Mouse (Mus musculus) CH12.LX (cell line): ENCODE measurements around the gene Olfr1425. TPM values are rescaled to one million over a fixed set of nuclear protein-coding genes. Genes with fewer than 3 reads are reported as not detected.

Experiments used
- DNase-seq: peaks from one replicate; pipeline ENCODE4 v3.0.0-alpha.2; 2013; ENCODE audit errors: extremely low read depth
- H3K27ac ChIP-seq: 2 replicates; pipeline ENCODE4 v1.5.1; 2012; ENCODE audit warnings: low read depth, mild to moderate bottlenecking, control low read depth, moderate library complexity; ENCODE audit not compliant: insufficient read depth
- H3K27me3 ChIP-seq: replicated peaks from 2 replicates; pipeline ENCODE3; 2012; ENCODE audit warnings: inconsistent platforms
- H3K36me3 ChIP-seq, 2 experiments: replicated peaks in 1 of 2; 2 replicates each; pipeline versions ENCODE3 to v1.6.1; 2012; ENCODE audit warnings: inconsistent platforms in 1 of 2, low read length in 1 of 2, mild to moderate bottlenecking in 1 of 2, mixed read lengths in 1 of 2, moderate library complexity in 1 of 2; ENCODE audit not compliant: control insufficient read depth in 1 of 2, insufficient read depth in 1 of 2
- H3K4me1 ChIP-seq, 2 experiments: 2 replicates each; pipeline ENCODE4 v1.6.1; 2012; ENCODE audit warnings: inconsistent platforms in 1 of 2, moderate library complexity in 1 of 2; ENCODE audit not compliant: insufficient read depth in 2 of 2, control insufficient read depth in 1 of 2
- H3K4me2 ChIP-seq: 2 replicates; pipeline ENCODE4 v1.6.1; 2012; ENCODE audit warnings: low read depth, mild to moderate bottlenecking, control low read depth; ENCODE audit not compliant: poor library complexity, insufficient read depth, severe bottlenecking
- H3K4me3 ChIP-seq, 3 experiments: fragments of 150-350 bp in 1 of 3; sonication (generic) in 1 of 3; replicated peaks in 1 of 3; 2 replicates each; pipeline versions ENCODE3 to v1.5.1; 2011 to 2012; ENCODE audit warnings: low read depth in 2 of 3, low read length in 2 of 3, mild to moderate bottlenecking in 2 of 3, moderate library complexity in 2 of 3, control low read depth in 1 of 3, improper control_type of control experiment in 1 of 3, inconsistent platforms in 1 of 3, mixed read lengths in 1 of 3; ENCODE audit not compliant: poor library complexity in 1 of 3
- H3K79me2 ChIP-seq: replicated peaks from 2 replicates; pipeline ENCODE4 v1.6.1; 2012; ENCODE audit warnings: mild to moderate bottlenecking, moderate library complexity; ENCODE audit not compliant: control insufficient read depth, poor library complexity, insufficient read depth, severe bottlenecking; ENCODE audit errors: extremely low read depth
- H3K9ac ChIP-seq: 2 replicates; pipeline ENCODE4 v1.6.1; 2012; ENCODE audit warnings: low read depth, mild to moderate bottlenecking, control low read depth, moderate library complexity; ENCODE audit not compliant: insufficient read depth
- H3K9me3 ChIP-seq: replicated peaks from 2 replicates; pipeline ENCODE3; 2012; ENCODE audit warnings: low read length, inconsistent platforms, mixed read lengths
- BHLHE40 ChIP-seq: IDR thresholded peaks from 2 replicates; pipeline ENCODE4 v1.6.1; 2011; ENCODE audit warnings: mild to moderate bottlenecking, low read depth, low read length, improper control_type of control experiment
- CHD2 ChIP-seq: IDR thresholded peaks from 2 replicates; pipeline ENCODE4 v1.6.1; 2011; ENCODE audit warnings: low read length, improper control_type of control experiment
- E2F4 ChIP-seq: IDR thresholded peaks from 2 replicates; pipeline ENCODE4 v1.6.1; 2011; ENCODE audit warnings: low read depth, low read length, improper control_type of control experiment; ENCODE audit not compliant: insufficient replicate concordance
- EP300 ChIP-seq: IDR thresholded peaks from 2 replicates; pipeline ENCODE4 v1.6.1; 2011; ENCODE audit warnings: low read length, improper control_type of control experiment
- ETS1 ChIP-seq: conservative IDR thresholded peaks from 2 replicates; pipeline ENCODE4 v1.6.1; 2012; ENCODE audit warnings: low read depth, mild to moderate bottlenecking, inconsistent platforms, low read length, improper control_type of control experiment, moderate library complexity
- HCFC1 ChIP-seq: IDR thresholded peaks from 2 replicates; pipeline ENCODE4 v1.6.1; 2012; ENCODE audit warnings: low read depth, mild to moderate bottlenecking, inconsistent platforms, low read length, improper control_type of control experiment
- IRF4 ChIP-seq: IDR thresholded peaks from 2 replicates; pipeline ENCODE4 v1.6.1; 2014; ENCODE audit warnings: low read depth, mild to moderate bottlenecking, inconsistent platforms, low read length, improper control_type of control experiment
- JUN ChIP-seq: IDR thresholded peaks from 2 replicates; pipeline ENCODE4 v1.6.1; 2011; ENCODE audit warnings: low read depth, mild to moderate bottlenecking, low read length, improper control_type of control experiment, moderate library complexity; ENCODE audit not compliant: insufficient read depth
- JUND ChIP-seq: conservative IDR thresholded peaks from 2 replicates; pipeline ENCODE4 v1.6.1; 2011; ENCODE audit warnings: low read depth, low read length, improper control_type of control experiment
- MAZ ChIP-seq: IDR thresholded peaks from 2 replicates; pipeline ENCODE4 v1.6.1; 2012; ENCODE audit warnings: low read depth, mild to moderate bottlenecking, inconsistent platforms, low read length, improper control_type of control experiment, moderate library complexity
- MEF2A ChIP-seq: IDR thresholded peaks from 2 replicates; pipeline ENCODE4 v1.6.1; 2014; ENCODE audit warnings: low read depth, mild to moderate bottlenecking, inconsistent platforms, low read length, improper control_type of control experiment, borderline replicate concordance
- MXI1 ChIP-seq: IDR thresholded peaks from 2 replicates; pipeline ENCODE4 v1.6.1; 2011; ENCODE audit warnings: mild to moderate bottlenecking, low read depth, low read length, improper control_type of control experiment
- MYC ChIP-seq: IDR thresholded peaks from 2 replicates; pipeline ENCODE4 v1.6.1; 2011; ENCODE audit warnings: low read depth, mild to moderate bottlenecking, improper control_type of control experiment, low read length
- NELFE ChIP-seq: IDR thresholded peaks from 2 replicates; pipeline ENCODE4 v1.6.1; 2011; ENCODE audit warnings: low read depth, low read length, improper control_type of control experiment
- NRF1 ChIP-seq: IDR thresholded peaks from 2 replicates; pipeline ENCODE4 v1.6.1; 2014; ENCODE audit warnings: low read depth, mild to moderate bottlenecking, inconsistent platforms, low read length, improper control_type of control experiment, moderate library complexity
- PAX5 ChIP-seq: IDR thresholded peaks from 2 replicates; pipeline ENCODE4 v1.6.1; 2012; ENCODE audit warnings: low read length, inconsistent platforms, mixed read lengths
- RAD21 ChIP-seq: IDR thresholded peaks from 2 replicates; pipeline ENCODE4 v1.6.1; 2011; ENCODE audit warnings: low read depth, mild to moderate bottlenecking, low read length, improper control_type of control experiment, moderate library complexity
- RCOR1 ChIP-seq: conservative IDR thresholded peaks from 2 replicates; pipeline ENCODE4 v1.6.1; 2012; ENCODE audit warnings: low read depth, mild to moderate bottlenecking, inconsistent platforms, low read length, improper control_type of control experiment
- SMC3 ChIP-seq: IDR thresholded peaks from 2 replicates; pipeline ENCODE4 v1.6.1; 2011; ENCODE audit warnings: low read depth, low read length, improper control_type of control experiment
- UBTF ChIP-seq: IDR thresholded peaks from 2 replicates; pipeline ENCODE4 v1.6.1; 2012; ENCODE audit warnings: low read depth, mild to moderate bottlenecking, inconsistent platforms, low read length, improper control_type of control experiment, moderate library complexity
- USF1 ChIP-seq: IDR thresholded peaks from 2 replicates; pipeline ENCODE4 v1.6.1; 2014; ENCODE audit warnings: low read depth, mild to moderate bottlenecking, inconsistent platforms, low read length, improper control_type of control experiment
- USF2 ChIP-seq: conservative IDR thresholded peaks from 2 replicates; pipeline ENCODE4 v1.6.1; 2011; ENCODE audit warnings: low read depth, low read length, improper control_type of control experiment
- ZNF384 ChIP-seq: IDR thresholded peaks from 2 replicates; pipeline ENCODE4 v1.6.1; 2012; ENCODE audit warnings: low read depth, low read length, improper control_type of control experiment, inconsistent platforms
- dilution Hi-C: fragments of 300-500 bp; cut with MboI; formaldehyde crosslinking; loops from 2 replicates; pipeline ENCODE4 v1.14.3; 2020; ENCODE audit warnings: low sequenced_read_pairs; ENCODE audit not compliant: extremely low pct_unique_long_range_greater_than_20kb, extremely low pct_ligation_motif_present
- in situ Hi-C: fragments of 300-500 bp; cut with MboI; formaldehyde crosslinking; loops from 3 replicates; pipeline ENCODE4 v1.14.3; 2019; ENCODE audit warnings: low sequenced_read_pairs, low pct_ligation_motif_present, low pct_unique_long_range_greater_than_20kb, mixed read lengths
- polyA plus RNA-seq: library from polyadenylated mRNA; unstranded; fragments of >175 nt; gene quantifications from 2 replicates; pipeline ENCODE4 v1.2.1, GENCODE M21; 2012; ENCODE audit warnings: low read depth; ENCODE audit not compliant: insufficient read length
- total RNA-seq, 2 experiments: library from RNA; depleted of rRNA; stranded (reverse); fragments of 300-350 nt in 1 of 2; fragments of >200 nt in 1 of 2; gene quantifications; 2 replicates each; pipeline ENCODE4 v1.2.3; 2012 to 2014

Olfr1425 gene
- total and polyA plus RNA-seq, 3 experiments = not detected

DNA sequence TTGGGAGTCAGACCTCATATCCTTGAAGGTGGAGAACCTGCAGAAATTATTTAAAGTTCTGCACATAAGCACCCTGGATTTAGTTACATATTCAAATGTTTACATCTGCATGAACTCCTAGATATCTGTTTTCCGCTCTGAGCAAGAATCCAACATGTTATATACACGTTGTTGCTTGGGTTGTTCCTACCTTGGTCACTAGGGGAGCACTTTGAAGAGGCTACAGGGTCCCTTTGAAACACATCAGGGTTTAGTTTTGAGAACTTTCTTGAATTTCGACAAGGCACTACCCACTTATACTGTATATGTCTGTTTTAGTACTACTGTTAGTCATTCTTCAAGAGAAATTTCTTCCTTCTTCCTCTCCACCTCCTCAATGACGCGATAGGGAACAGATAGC lies 34.4 kb downstream of the Olfr1425 start:
- H3K4me1 ChIP-seq = no peaks in the 10 kb centered on the region
- no peaks in the 10 kb centered on the region for H3K36me3 ChIP-seq
- no peak overlapping the region for H3K27ac ChIP-seq
- no peaks in the 10 kb centered on the region for H3K9me3 ChIP-seq
- no peak for TF ChIP-seq SMC3
- TF ChIP-seq ETS1 = no peak
- TF ChIP-seq BHLHE40 = no peak
- TF ChIP-seq NRF1 = no peak
- TF ChIP-seq CHD2 = no peak
- TF ChIP-seq ZNF384 = no peak
- TF ChIP-seq MEF2A = no peak
- H3K9ac ChIP-seq = no peak overlapping the region
- no peak overlapping the region for H3K4me2 ChIP-seq
- no peaks in the 10 kb centered on the region for H3K27me3 ChIP-seq
- no peak overlapping the region for H3K4me3 ChIP-seq
- in situ Hi-C loops (no loop called here), dilution Hi-C loops (no loop called here)
- H3K79me2 ChIP-seq = no peaks in the 10 kb centered on the region
- DNase-seq = no peak

DNA sequence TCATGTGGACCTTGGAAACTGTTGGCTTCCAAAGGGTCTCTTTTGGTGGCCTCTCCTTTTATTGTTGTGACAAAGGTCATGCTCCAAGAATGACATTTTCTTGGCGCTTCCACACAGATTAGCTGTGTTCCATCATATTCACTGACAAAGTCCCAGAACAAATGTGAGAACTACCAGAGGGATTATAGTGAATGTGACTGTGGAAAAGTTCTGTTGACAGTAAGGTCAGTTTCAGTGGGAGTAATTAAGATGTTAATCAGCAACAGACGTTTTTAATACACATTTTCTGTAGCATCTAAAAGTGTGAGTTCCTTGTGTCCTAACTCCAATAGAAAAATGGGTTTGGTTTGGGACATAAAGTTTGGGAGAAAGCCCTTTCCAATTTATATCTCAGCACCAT lies 36.3 kb downstream of the Olfr1425 start, which contains the start of gene Olfr1423:
Gene Olfr1423, minus strand, starts transcription at position 101 of the 400 bp plus-strand sequence.
- H3K9me3 ChIP-seq = no peaks in the 10 kb centered on the region
- in situ Hi-C loops = no loop called here
- no peaks in the 10 kb centered on the region for H3K79me2 ChIP-seq
- no peak for DNase-seq
- dilution Hi-C loops = no loop called here
- H3K27ac ChIP-seq = no peak within 1 kb of the TSS
- no peaks in the 10 kb centered on the region for H3K36me3 ChIP-seq
- no peak within 1 kb of the TSS for H3K9ac ChIP-seq
- no peaks in the 10 kb centered on the region for H3K27me3 ChIP-seq
- TF ChIP-seq USF1 (no peak), MAZ (no peak), JUND (no peak), HCFC1 (no peak), RAD21 (no peak), MEF2A (no peak), MYC (no peak), MXI1 (no peak), ETS1 (no peak), NRF1 (no peak)
- no peak within 1 kb of the TSS for H3K4me3 ChIP-seq
- no peaks in the 10 kb centered on the region for H3K4me1 ChIP-seq
- H3K4me2 ChIP-seq = no peak within 1 kb of the TSS

DNA sequence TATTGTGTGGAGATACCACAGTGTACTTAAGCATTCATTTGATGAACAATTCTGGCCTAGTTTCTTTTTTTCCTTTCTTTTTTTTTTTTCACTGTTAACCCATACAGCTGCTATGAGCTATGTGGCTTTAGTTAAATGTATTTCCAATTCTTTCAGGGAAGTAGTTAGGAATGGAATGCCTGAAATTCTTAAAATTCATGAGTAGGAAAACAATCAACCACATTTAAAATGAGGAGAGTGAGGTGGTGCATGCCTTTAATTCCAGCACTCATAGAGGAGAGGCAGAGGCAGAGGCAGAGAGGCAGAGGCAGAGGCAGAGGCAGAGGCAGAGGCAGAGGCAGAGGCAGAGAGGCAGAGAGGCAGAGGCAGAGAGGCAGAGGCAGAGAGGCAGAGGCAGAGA lies 39.8 kb downstream of the Olfr1425 start:
- Histone ChIP-seq H3K4me2 (no peak overlapping the region), H3K4me3 (no peak overlapping the region), H3K9me3 (peaks cover 7% of the 10 kb centered on the region), H3K27me3 (no peaks in the 10 kb centered on the region), H3K36me3 (no peaks in the 10 kb centered on the region), H3K79me2 (no peaks in the 10 kb centered on the region), H3K27ac (no peak overlapping the region), H3K9ac (no peak overlapping the region)
- DNase-seq = no peak
- TF ChIP-seq EP300 (no peak), ZNF384 (no peak), IRF4 (no peak), E2F4 (no peak), RCOR1 (no peak), NELFE (no peak), USF2 (no peak), BHLHE40 (no peak), ETS1 (no peak), PAX5 (no peak), HCFC1 (no peak), SMC3 (no peak), UBTF (no peak), JUN (no peak)
- TF ChIP-seq, all 38 proteins: peak for 0
- dilution Hi-C loops = no loop called here
- in situ Hi-C loops = no loop called here
- no peaks in the 10 kb centered on the region for H3K4me1 ChIP-seq
